In the genomic region with DNA sequence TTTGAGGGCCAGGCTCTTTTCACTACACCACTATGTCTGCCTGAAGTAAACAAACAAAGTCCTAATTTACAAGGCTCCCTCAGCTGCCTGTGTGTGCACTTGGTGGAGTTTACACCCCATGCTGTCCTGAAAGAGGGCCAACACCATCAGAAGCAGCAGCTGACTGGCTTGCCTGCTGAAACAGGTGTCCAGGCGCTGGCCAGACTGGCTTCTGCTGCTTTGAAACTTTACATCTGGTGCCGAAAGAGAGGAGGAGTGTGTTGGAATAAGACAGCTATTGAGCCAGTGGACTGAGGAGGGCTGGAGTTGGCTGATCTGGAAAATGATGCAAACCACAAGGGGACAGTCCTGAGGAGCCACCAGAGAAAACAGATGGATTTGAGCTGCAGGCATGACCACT, we compare ENCODE assay signal across 12 mouse cellular contexts. TPM values are rescaled to one million over a fixed set of nuclear protein-coding genes. Genes with fewer than 3 reads are reported as not detected.
DNase-seq lines count a peak whose midpoint lies in the region; ATAC-seq and TF ChIP-seq lines count a peak whose summit lies in the region.
"Had no signal": no experiment of that assay in that cellular context is flagged by ENCODE, and none has a peak within 500 bp of the region (broad histone marks: within the 10 kb centered on the region; RNA-seq: fewer than 3 reads in every experiment).

No protein-coding gene starts in this region.

- no peaks in the 10 kb centered on the region; the same call in 1 of the 2 replicates for H3K9me3 ChIP-seq in intestine, embryonic 16.5 days (ENCODE audit: control insufficient read depth, low read length)
- no peaks in the 10 kb centered on the region for H3K9me3 ChIP-seq in stomach, embryonic 16.5 days (replicated peaks; ENCODE audit: control insufficient read depth, low read length)
- no peaks in the 10 kb centered on the region for H3K9me3 ChIP-seq in midbrain, embryonic 14.5 days (ENCODE audit: control insufficient read depth, low read length)
- H3K9me3 ChIP-seq in liver, embryonic 11.5 days (ENCODE audit: control insufficient read depth, low read length) = no peaks in the 10 kb centered on the region
- H3K9me3 ChIP-seq: limb, embryonic 12.5 days; midbrain, embryonic 13.5 days had no signal

- no peak for TF ChIP-seq POLR2A in lung, adult 2 months (IDR thresholded peaks at IDR 0.05; ENCODE audit: borderline replicate concordance, extremely low read depth, low read depth, low read length)

- H3K4me3 ChIP-seq in lung, adult 2 months (replicated peaks; ENCODE audit: extremely low read depth, low read depth, low read length) = no peak overlapping the region
- H3K4me3 ChIP-seq in intestine, embryonic 16.5 days (ENCODE audit: low read length) = no peak overlapping the region
- H3K4me3 ChIP-seq in stomach, embryonic 16.5 days (replicated peaks; ENCODE audit: low read length) = no peak overlapping the region
- H3K4me3 ChIP-seq in midbrain, embryonic 14.5 days (replicated peaks; ENCODE audit: low read depth, low read length) = no peak overlapping the region
- H3K4me3 ChIP-seq in liver, embryonic 11.5 days (ENCODE audit: low read depth, low read length) = no peak overlapping the region
- H3K4me3 ChIP-seq: limb, embryonic 12.5 days; midbrain, embryonic 13.5 days had no signal

- WGBS in lung, adult 2 months = 53% methylated on average over 2 of the region's 2 CpGs
- 44% methylated on average over 2 of the region's 2 CpGs for WGBS in intestine, embryonic 16.5 days
- 47% methylated on average over 2 of the region's 2 CpGs for WGBS in stomach, embryonic 16.5 days
- 90% methylated on average over 2 of the region's 2 CpGs for WGBS in midbrain, embryonic 14.5 days
- WGBS in liver, embryonic 11.5 days = 85% methylated on average over 2 of the region's 2 CpGs

- H3K4me2 ChIP-seq in intestine, embryonic 16.5 days (ENCODE audit: low read depth, low read length) = no peak overlapping the region
- no peak overlapping the region for H3K4me2 ChIP-seq in stomach, embryonic 16.5 days (ENCODE audit: low read depth, low read length)
- no peak overlapping the region for H3K4me2 ChIP-seq in midbrain, embryonic 14.5 days (ENCODE audit: low read length)
- H3K4me2 ChIP-seq in liver, embryonic 11.5 days = no peak overlapping the region
- H3K4me2 ChIP-seq: limb, embryonic 12.5 days; midbrain, embryonic 13.5 days had no signal

- DNase-seq in frontal cortex, postnatal 14 days (ENCODE audit: low spot score in 2 of 2) = peak; percentile 11 to 25
- DNase-seq in lung, adult 18-20 months = peak; percentile 9 to 36
- no peak for DNase-seq in lung, adult 2 months
- no peak for DNase-seq in midbrain, embryonic 14.5 days
- no peak for DNase-seq in liver, embryonic 11.5 days (ENCODE audit: low spot score)
- DNase-seq: embryo, embryonic 11 days; kidney, adult 9 months had no signal

- H3K4me1 ChIP-seq in lung, adult 2 months (ENCODE audit: control insufficient read depth, insufficient read depth, low read length) = no peaks in the 10 kb centered on the region
- peaks cover 6% of the 10 kb centered on the region; the same call in 1 of the 2 replicates for H3K4me1 ChIP-seq in intestine, embryonic 16.5 days (ENCODE audit: control insufficient read depth, insufficient read depth, low read length)
- H3K4me1 ChIP-seq in stomach, embryonic 16.5 days (ENCODE audit: control insufficient read depth, insufficient read depth, low read length) = 0 out of 2 replicates have a peak, but pooled peaks cover 5% of the 10 kb centered on the region
- no peaks in the 10 kb centered on the region for H3K4me1 ChIP-seq in midbrain, embryonic 14.5 days (ENCODE audit: control insufficient read depth, insufficient read depth, low read length)
- H3K4me1 ChIP-seq in liver, embryonic 11.5 days (replicated peaks; ENCODE audit: control insufficient read depth, insufficient read depth, low read length) = no peaks in the 10 kb centered on the region; the same call in 1 of the 2 replicates
- H3K4me1 ChIP-seq: limb, embryonic 12.5 days; midbrain, embryonic 13.5 days had no signal

- ATAC-seq in frontal cortex, adult (ENCODE audit: low TSS enrichment) = no peak
- ATAC-seq in intestine, embryonic 16.5 days = peak; percentile 65; the same call in 1 of the 2 replicates
- ATAC-seq in stomach, embryonic 16.5 days (ENCODE audit: insufficient read depth, low FRiP score) = peak; percentile 58
- ATAC-seq in midbrain, embryonic 14.5 days (ENCODE audit: low FRiP score, low TSS enrichment) = no peak
- no peak for ATAC-seq in liver, embryonic 11.5 days (replicated peaks; ENCODE audit: low FRiP score)
- ATAC-seq: midbrain, embryonic 13.5 days had no signal

- no peaks in the 10 kb centered on the region for H3K36me3 ChIP-seq in intestine, embryonic 16.5 days (ENCODE audit: control insufficient read depth, insufficient read depth, low read length)
- H3K36me3 ChIP-seq in stomach, embryonic 16.5 days (ENCODE audit: control insufficient read depth, insufficient read depth, low read length) = no peaks in the 10 kb centered on the region
- peaks cover 9% of the 10 kb centered on the region for H3K36me3 ChIP-seq in midbrain, embryonic 14.5 days (ENCODE audit: control insufficient read depth, insufficient read depth, low read length)
- peaks cover 1% of the 10 kb centered on the region for H3K36me3 ChIP-seq in liver, embryonic 11.5 days (ENCODE audit: control insufficient read depth, insufficient read depth, low read length)
- H3K36me3 ChIP-seq: limb, embryonic 12.5 days had no signal

- no peaks in the 10 kb centered on the region for H3K27me3 ChIP-seq in intestine, embryonic 16.5 days (replicated peaks; ENCODE audit: control insufficient read depth, insufficient read depth, low read length)
- no peaks in the 10 kb centered on the region for H3K27me3 ChIP-seq in stomach, embryonic 16.5 days (ENCODE audit: control insufficient read depth, insufficient read depth, low read length)
- H3K27me3 ChIP-seq in midbrain, embryonic 14.5 days (ENCODE audit: control insufficient read depth, insufficient read depth, low read length) = no peaks in the 10 kb centered on the region
- no peaks in the 10 kb centered on the region for H3K27me3 ChIP-seq in liver, embryonic 11.5 days (replicated peaks; ENCODE audit: control insufficient read depth, insufficient read depth, low read length)
- H3K27me3 ChIP-seq: limb, embryonic 12.5 days; midbrain, embryonic 13.5 days had no signal

- H3K9ac ChIP-seq in intestine, embryonic 16.5 days (ENCODE audit: low read depth, low read length) = no peak overlapping the region
- no peak overlapping the region for H3K9ac ChIP-seq in stomach, embryonic 16.5 days (ENCODE audit: low read length)
- no peak overlapping the region for H3K9ac ChIP-seq in midbrain, embryonic 14.5 days (replicated peaks; ENCODE audit: low read length)
- H3K9ac ChIP-seq in liver, embryonic 11.5 days (ENCODE audit: low read depth, low read length) = no peak overlapping the region
- H3K9ac ChIP-seq: limb, embryonic 12.5 days; midbrain, embryonic 13.5 days had no signal

- H3K27ac ChIP-seq in intestine, embryonic 16.5 days (ENCODE audit: low read length) = no peak overlapping the region
- no peak overlapping the region for H3K27ac ChIP-seq in stomach, embryonic 16.5 days (ENCODE audit: low read length)
- H3K27ac ChIP-seq in midbrain, embryonic 14.5 days (replicated peaks; ENCODE audit: low read depth, low read length) = no peak overlapping the region
- H3K27ac ChIP-seq in liver, embryonic 11.5 days (ENCODE audit: low read depth, low read length) = no peak overlapping the region
- H3K27ac ChIP-seq: limb, embryonic 12.5 days; midbrain, embryonic 13.5 days had no signal

- TF ChIP-seq CTCF in lung, adult 2 months (IDR thresholded peaks at IDR 0.05; ENCODE audit: insufficient read depth, low read length) = no peak

RNA-seq across cellular contexts. Expression of gene Pold3, which starts 47.4 kb away (rescaled TPM):
- polyA plus RNA-seq in lung, adult 2 months (2012; rRNA removed) = 4.7 and 6.8 TPM in 2 replicates
- polyA plus RNA-seq in intestine, embryonic 16.5 days (2015; fragmentation: Nextera tagmentation; extraction: Ambion mirVana) = 41.0 and 45.7 TPM in 2 replicates
- 47.8 and 50.6 TPM in 2 replicates for polyA plus RNA-seq in stomach, embryonic 16.5 days (2015; fragmentation: Nextera tagmentation; extraction: Ambion mirVana)
- 44.3 and 47.5 TPM in 2 replicates for polyA plus RNA-seq in midbrain, embryonic 14.5 days (2014; fragmentation: Nextera tagmentation; extraction: Ambion mirVana)
- polyA plus RNA-seq in liver, embryonic 11.5 days (2014; fragmentation: Nextera tagmentation; extraction: Ambion mirVana) = 94.5 and 95.4 TPM in 2 replicates

Comparison
In these comparisons a context has a peak if more than half of its experiments do, and no peak if none do; other contexts are left out.
1. DNase-seq: peak in frontal cortex, postnatal 14 days (2 of 2) and lung, adult 18-20 months (2 of 2); none in lung, adult 2 months (single experiment), midbrain, embryonic 14.5 days (single experiment) and liver, embryonic 11.5 days (single experiment).
2. ATAC-seq: peak in intestine, embryonic 16.5 days (single experiment) and stomach, embryonic 16.5 days (single experiment); none in frontal cortex, adult (single experiment), midbrain, embryonic 14.5 days (single experiment) and liver, embryonic 11.5 days (single experiment).